Mouse (Mus musculus) ovary, postnatal 10 days (tissue): Measurements from ENCODE around the gene Yae1d1.
"Not testable (repeated sequence)": the region's sequence is repeated elsewhere in the genome, so short reads cannot be mapped to it uniquely, and the experiment has no call there.

Source experiments
- DNase-seq: peaks from one replicate; pipeline ENCODE4 v3.0.0; 2022; ENCODE audit warnings: low spot score

Gene Yae1d1

GRCm38 (mm10) chr13:17992697-17993514 lies at the start of gene Yae1d1:
Gene Yae1d1 (minus strand): TSS chr13:17993349.
- peak; percentile 92 for DNase-seq

- DNase-seq: no peak
Measured at GRCm38 (mm10) chr13:18038814-18039213, 45.7 kb upstream of the Yae1d1 start.

GRCm38 (mm10) chr13:18016604-18017003 lies 23.5 kb upstream of the Yae1d1 start:
- no peak for DNase-seq

- no peak for DNase-seq
Measured at GRCm38 (mm10) chr13:18013205-18013604, 20.1 kb upstream of the Yae1d1 start.

- DNase-seq: no peak
Measured at GRCm38 (mm10) chr13:18011055-18011454, 17.9 kb upstream of the Yae1d1 start.

GRCm38 (mm10) chr13:17993515-17993847 lies 332 bp upstream of the Yae1d1 start:
- no peak for DNase-seq

- no peak for DNase-seq
Measured at GRCm38 (mm10) chr13:17992009-17992408, 1.1 kb downstream of the Yae1d1 start.

GRCm38 (mm10) chr13:17983194-17983593 lies 10.0 kb downstream of the Yae1d1 start:
- DNase-seq: no peak

- no peak for DNase-seq
Measured at GRCm38 (mm10) chr13:17982634-17983033, 10.5 kb downstream of the Yae1d1 start.

- no peak for DNase-seq
Measured at GRCm38 (mm10) chr13:17976854-17977739, 16.1 kb downstream of the Yae1d1 start.

GRCm38 (mm10) chr13:17975891-17976290 lies 17.3 kb downstream of the Yae1d1 start:
- DNase-seq: no peak

GRCm38 (mm10) chr13:17975457-17975856 lies 17.7 kb downstream of the Yae1d1 start:
- DNase-seq: no peak

GRCm38 (mm10) chr13:17974734-17975133 lies 18.4 kb downstream of the Yae1d1 start:
- no peak for DNase-seq

- no peak for DNase-seq
Measured at GRCm38 (mm10) chr13:17960613-17961012, 32.5 kb downstream of the Yae1d1 start.

GRCm38 (mm10) chr13:17954282-17954681 lies 38.9 kb downstream of the Yae1d1 start:
- no peak for DNase-seq

- not testable (repeated sequence) for DNase-seq
Measured at GRCm38 (mm10) chr13:17950581-17950980, 42.6 kb downstream of the Yae1d1 start.

- DNase-seq: no peak
Measured at GRCm38 (mm10) chr13:17949555-17949954, 43.6 kb downstream of the Yae1d1 start.

- peak; percentile 93 for DNase-seq
Measured at GRCm38 (mm10) chr13:17944078-17944917, 48.9 kb downstream of the Yae1d1 start, which contains the start of gene Rala. Gene Rala (minus strand): TSS chr13:17944239.

GRCm38 (mm10) chr13:17943306-17944077 lies 49.7 kb downstream of the Yae1d1 start:
- no peak for DNase-seq

- no peak for DNase-seq
Measured at GRCm38 (mm10) chr13:17942338-17942737, 50.8 kb downstream of the Yae1d1 start.
